Mouse (Mus musculus) spleen, adult 2 months (tissue): Measurements from ENCODE around the gene Ppfibp2.

Experiments
- CTCF ChIP-seq: fragments of 200-500 bp; IDR thresholded peaks from 2 replicates; pipeline ENCODE4 v1.5.1; 2011; ENCODE audit warnings: mild to moderate bottlenecking, inconsistent platforms; ENCODE audit not compliant: insufficient read depth, insufficient read length, insufficient replicate concordance; ENCODE audit errors: extremely low read depth
- POLR2A ChIP-seq: fragments of 200-500 bp; IDR thresholded peaks from 2 replicates; pipeline ENCODE4 v1.6.1; 2011; ENCODE audit warnings: low read depth, low read length, inconsistent platforms

DNA sequence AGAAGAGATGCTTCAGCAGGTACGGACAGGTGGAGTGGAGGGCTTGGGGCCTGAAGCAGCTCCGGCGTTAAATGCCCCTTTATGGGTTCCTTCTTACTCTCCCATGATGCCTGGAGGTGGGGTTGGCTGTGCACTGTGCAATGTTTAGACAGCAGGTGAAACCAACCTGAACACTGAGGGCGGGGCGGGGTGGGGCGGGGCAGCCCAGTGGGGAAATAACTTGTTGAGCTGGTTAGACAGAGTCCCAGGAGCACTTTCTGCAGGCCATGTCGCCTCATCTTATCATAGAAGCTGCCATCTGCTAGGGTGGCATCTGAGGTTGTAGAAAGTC is 90.9 kb downstream of the Ppfibp2 start:
- no peak for TF ChIP-seq CTCF
- no peak for TF ChIP-seq POLR2A
